Mouse (Mus musculus) ES-E14 (cell line): ENCODE measurements around the gene Kel. TPM values are rescaled to one million over a fixed set of nuclear protein-coding genes. Genes with fewer than 3 reads are reported as not detected.

Experiments used
- DNase-seq: peaks from one replicate; pipeline ENCODE4 v3.0.0-alpha.2; 2013; ENCODE audit warnings: low read depth, low spot score
- H3K27ac ChIP-seq: 2 replicates; pipeline ENCODE4 v1.5.1; 2012; ENCODE audit warnings: low read depth, mild to moderate bottlenecking, low read length, moderate library complexity, mixed read lengths; ENCODE audit not compliant: poor library complexity, insufficient read depth, severe bottlenecking
- H3K36me3 ChIP-seq: 2 replicates; pipeline ENCODE4 v1.6.1; 2012; ENCODE audit warnings: mild to moderate bottlenecking, low read length, moderate library complexity, mixed read lengths; ENCODE audit not compliant: control insufficient read depth, poor library complexity, insufficient read depth, severe bottlenecking
- H3K4me1 ChIP-seq, 2 experiments: fragments of 150-350 bp in 1 of 2; sonication (generic) in 1 of 2; 2 replicates each; pipeline ENCODE4 v1.6.1; 2012; ENCODE audit warnings: low read length in 2 of 2, mild to moderate bottlenecking in 1 of 2, mixed read lengths in 1 of 2; ENCODE audit not compliant: control insufficient read depth in 2 of 2, insufficient read depth in 2 of 2, poor library complexity in 1 of 2
- H3K4me3 ChIP-seq, 2 experiments: fragments of 150-350 bp in 1 of 2; sonication (generic) in 1 of 2; 2 replicates each; pipeline ENCODE4 v1.5.1; 2012; ENCODE audit warnings: low read length in 2 of 2, low read depth in 1 of 2, mild to moderate bottlenecking in 1 of 2, mixed read lengths in 1 of 2; ENCODE audit not compliant: insufficient read depth in 1 of 2, poor library complexity in 1 of 2, severe bottlenecking in 1 of 2
- H3K9ac ChIP-seq: 2 replicates; pipeline ENCODE4 v1.6.1; 2012; ENCODE audit warnings: low read depth, mild to moderate bottlenecking, low read length, mixed read lengths; ENCODE audit not compliant: poor library complexity, insufficient read depth, severe bottlenecking
- H3K9me3 ChIP-seq: fragments of 150-350 bp; sonication (generic); 2 replicates; pipeline ENCODE4 v1.6.1; 2012; ENCODE audit warnings: low read depth, mild to moderate bottlenecking, low read length; ENCODE audit not compliant: control insufficient read depth, insufficient read depth
- CHD2 ChIP-seq: IDR thresholded peaks from 2 replicates; pipeline ENCODE4 v1.6.1; 2014; ENCODE audit warnings: mild to moderate bottlenecking, low read depth, low read length, inconsistent platforms
- HCFC1 ChIP-seq: IDR thresholded peaks from 2 replicates; pipeline ENCODE4 v1.6.1; 2012; ENCODE audit warnings: low read length, inconsistent platforms, borderline replicate concordance; ENCODE audit not compliant: insufficient read depth
- MAFK ChIP-seq: IDR thresholded peaks from 2 replicates; pipeline ENCODE4 v1.6.1; 2014; ENCODE audit warnings: mild to moderate bottlenecking, low read depth, low read length, inconsistent platforms; ENCODE audit not compliant: insufficient read depth
- ZC3H11A ChIP-seq: IDR thresholded peaks from 2 replicates; pipeline ENCODE4 v1.6.1; 2012; ENCODE audit warnings: low read depth, mild to moderate bottlenecking, inconsistent platforms, low read length, borderline replicate concordance
- ZNF384 ChIP-seq: IDR thresholded peaks from 2 replicates; pipeline ENCODE4 v1.6.1; 2012; ENCODE audit warnings: low read depth, low read length, inconsistent platforms
- in situ Hi-C, 2 experiments: fragments of 600-800 bp; cut with MboI; formaldehyde crosslinking; loops; one replicate each; pipeline ENCODE4 v1.15.1; 2025; ENCODE audit warnings: low sequenced_read_pairs in 2 of 2, inconsistent platforms in 1 of 2; ENCODE audit not compliant: unreplicated experiment in 2 of 2
- total RNA-seq: library from RNA; depleted of rRNA; stranded (reverse); fragments of 300-350 nt; gene quantifications from 2 replicates; pipeline ENCODE4 v1.2.3, GENCODE M21; 2012

Gene Kel
- total RNA-seq, 1 experiment = 0.94 TPM

GRCm38 (mm10) chr6:41643227-41643626 lies 60.9 kb downstream of the Kel start:
- Histone ChIP-seq H3K4me3 (no peak overlapping the region), H3K9ac (no peak overlapping the region)
- in situ Hi-C loops = no loop called here

GRCm38 (mm10) chr6:41642765-41643164 lies 61.4 kb downstream of the Kel start:
- Histone ChIP-seq H3K9ac (no peak overlapping the region), H3K4me1 (no peaks in the 10 kb centered on the region), H3K27ac (no peak overlapping the region), H3K36me3 (no peaks in the 10 kb centered on the region), H3K9me3 (no peaks in the 10 kb centered on the region), H3K4me3 (no peak overlapping the region)
- TF ChIP-seq HCFC1 = no peak
- in situ Hi-C loops = no loop called here
- DNase-seq = no peak

More at GRCm38 (mm10) chr6:41643227-41643626, 60.9 kb downstream of the Kel start:
- Histone ChIP-seq H3K9me3 (no peaks in the 10 kb centered on the region), H3K36me3 (no peaks in the 10 kb centered on the region), H3K27ac (no peak overlapping the region), H3K4me1 (no peaks in the 10 kb centered on the region)
- TF ChIP-seq HCFC1 (no peak), CHD2 (no peak), ZC3H11A (no peak), ZNF384 (no peak), MAFK (no peak)
- DNase-seq = no peak

- TF ChIP-seq ZC3H11A (no peak), MAFK (no peak), HCFC1 (no peak), CHD2 (no peak), ZNF384 (no peak)
- no peak overlapping the region for H3K9ac ChIP-seq
These were observed 62.8 kb downstream of the Kel start for GRCm38 (mm10) chr6:41641173-41641866.

GRCm38 (mm10) chr6:41640449-41640848 lies 63.7 kb downstream of the Kel start:
- DNase-seq = no peak
- Histone ChIP-seq H3K27ac (no peak overlapping the region), H3K4me1 (no peaks in the 10 kb centered on the region), H3K9me3 (no peaks in the 10 kb centered on the region), H3K9ac (no peak overlapping the region), H3K36me3 (no peaks in the 10 kb centered on the region), H3K4me3 (no peak overlapping the region)
- TF ChIP-seq ZC3H11A (no peak), ZNF384 (no peak), CHD2 (no peak), MAFK (no peak), HCFC1 (no peak)
- in situ Hi-C loops = no loop called here

More at GRCm38 (mm10) chr6:41641173-41641866, 62.8 kb downstream of the Kel start:
- H3K9me3 ChIP-seq = no peaks in the 10 kb centered on the region
- no peak overlapping the region for H3K27ac ChIP-seq
- no peak for DNase-seq
- no peaks in the 10 kb centered on the region for H3K4me1 ChIP-seq
- no peak overlapping the region for H3K4me3 ChIP-seq
- in situ Hi-C loops = no loop called here
- no peaks in the 10 kb centered on the region for H3K36me3 ChIP-seq

GRCm38 (mm10) chr6:41637927-41638506 lies 66.1 kb downstream of the Kel start:
- DNase-seq = no peak
- Histone ChIP-seq H3K9me3 (no peaks in the 10 kb centered on the region), H3K36me3 (no peaks in the 10 kb centered on the region), H3K4me3 (no peak overlapping the region), H3K4me1 (no peaks in the 10 kb centered on the region), H3K27ac (no peak overlapping the region), H3K9ac (no peak overlapping the region)
- in situ Hi-C loops = no loop called here
- TF ChIP-seq MAFK = no peak
- TF ChIP-seq ZC3H11A = no peak
- TF ChIP-seq CHD2 = no peak
- no peak for TF ChIP-seq ZNF384
- TF ChIP-seq HCFC1 = no peak
